Mouse (Mus musculus): ENCODE data around the gene Aldh1b1. TPM values are rescaled to one million over a fixed set of nuclear protein-coding genes. Genes with fewer than 3 reads are reported as not detected.

The Aldh1b1 gene
- polyA plus RNA-seq (2015; fragmentation: Nextera tagmentation; extraction: Ambion mirVana), result 14.7 and 17.6 TPM in 2 replicates

DNA sequence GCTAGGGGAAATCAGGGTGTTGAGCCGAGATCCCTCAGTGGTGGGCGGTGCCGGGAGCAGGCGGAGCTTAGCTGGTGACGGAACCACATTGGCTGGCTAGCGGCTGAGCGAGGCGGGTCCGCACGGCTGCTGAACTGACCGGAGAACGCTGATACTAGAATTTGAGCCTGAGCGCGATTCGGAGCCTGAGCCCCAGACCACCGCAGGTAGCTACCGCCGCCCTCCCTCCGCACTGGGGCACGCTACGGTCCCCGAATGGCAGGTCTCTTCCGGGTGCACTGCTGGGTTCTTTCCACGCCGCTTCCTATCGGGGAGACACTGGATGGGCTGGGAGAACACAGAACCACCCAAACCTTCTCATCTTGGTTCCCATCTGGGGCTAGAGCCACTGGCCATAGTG lies at the start of gene Aldh1b1:
Gene Aldh1b1 (plus strand): TSS at position 59 of the 400 bp plus-strand sequence.
- Histone ChIP-seq H3K27me3 (no peaks in the 10 kb centered on the region), H3K9me3 (replicated peaks) (no peaks in the 10 kb centered on the region), H3K4me2 (peak within 1 kb of the TSS; percentile 80), H3K27ac (peak within 1 kb of the TSS; percentile 44; the same call in 1 of the 2 replicates), H3K9ac (peak within 1 kb of the TSS; percentile 69), H3K4me1 (peaks cover 24% of the 10 kb centered on the region), H3K4me3 (peak within 1 kb of the TSS; percentile 50), H3K36me3 (ENCODE audit: poor library complexity, severe bottlenecking) (peaks cover 19% of the 10 kb centered on the region)
- WGBS, result under 1% methylated on average over 26 of the region's 26 CpGs
- peak; percentile 88 for ATAC-seq

GRCm38 (mm10) chr4:45749449-45749848 lies 49.4 kb upstream of the Aldh1b1 start:
- Histone ChIP-seq H3K27ac (no peak overlapping the region), H3K27me3 (no peaks in the 10 kb centered on the region), H3K9me3 (replicated peaks) (no peaks in the 10 kb centered on the region), H3K9ac (no peak overlapping the region), H3K4me1 (peaks cover 21% of the 10 kb centered on the region), H3K4me3 (no peak overlapping the region), H3K4me2 (no peak overlapping the region), H3K36me3 (ENCODE audit: poor library complexity, severe bottlenecking) (no peaks in the 10 kb centered on the region)
- no peak for ATAC-seq
- 89% methylated on average over 10 of the region's 10 CpGs for WGBS

DNA sequence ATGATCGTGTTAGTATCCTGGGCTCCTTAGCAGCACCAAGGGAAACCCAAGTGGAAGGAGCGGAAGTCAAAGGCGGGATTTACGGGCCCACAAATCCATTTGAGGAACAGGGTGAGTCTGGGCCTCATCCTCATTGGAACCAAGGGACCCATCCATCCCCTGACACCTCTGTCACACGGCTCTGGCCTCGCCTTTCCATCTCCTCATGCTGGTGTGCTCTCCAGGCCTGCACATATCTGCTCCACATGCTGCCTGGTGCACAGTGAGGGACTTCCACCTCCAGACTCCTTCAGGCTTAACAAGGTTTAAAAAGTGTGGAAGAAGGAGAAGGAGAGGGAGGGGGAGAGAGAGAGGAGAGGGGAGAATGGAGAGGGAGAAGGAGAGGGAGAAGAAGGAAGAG lies 48.3 kb upstream of the Aldh1b1 start:
- Histone ChIP-seq H3K27ac (no peak overlapping the region), H3K9me3 (replicated peaks) (no peaks in the 10 kb centered on the region), H3K4me2 (no peak overlapping the region), H3K4me1 (peaks cover 31% of the 10 kb centered on the region), H3K36me3 (ENCODE audit: poor library complexity, severe bottlenecking) (no peaks in the 10 kb centered on the region), H3K4me3 (no peak overlapping the region), H3K9ac (no peak overlapping the region), H3K27me3 (no peaks in the 10 kb centered on the region)
- 90% methylated on average over 6 of the region's 6 CpGs for WGBS
- no peak for ATAC-seq

DNA sequence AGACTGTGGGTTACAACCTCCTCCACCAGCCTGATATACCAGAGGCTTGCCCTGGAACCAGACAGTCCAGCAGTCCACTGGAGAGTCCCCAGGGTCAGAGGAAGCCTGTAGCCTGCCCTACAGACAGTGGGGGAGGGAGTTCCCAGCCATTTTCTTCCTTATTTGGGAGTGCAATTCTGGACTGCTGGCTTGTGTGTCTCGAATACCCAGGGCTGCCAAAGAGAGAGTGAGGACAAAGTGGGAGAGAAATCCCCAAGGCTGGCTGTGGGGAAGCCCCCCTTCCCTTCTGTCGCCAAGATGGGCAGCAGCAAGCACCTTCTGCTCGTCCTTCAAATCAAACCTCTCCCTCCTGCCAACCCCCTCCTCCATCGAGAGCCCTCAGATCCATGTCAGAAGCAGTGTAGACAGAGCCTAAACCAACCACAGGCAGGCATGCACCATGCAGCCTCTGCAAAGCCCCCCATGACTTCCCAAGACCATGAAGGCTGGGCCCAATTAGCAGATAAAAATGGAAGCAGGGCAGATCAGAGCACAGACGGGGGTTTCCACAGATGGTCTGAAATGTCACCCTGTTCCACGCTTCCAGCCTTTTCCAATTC lies 45.5 kb upstream of the Aldh1b1 start:
- peak overlapping the region; percentile 94 for H3K27ac ChIP-seq
- H3K4me1 ChIP-seq, result peaks cover 59% of the 10 kb centered on the region

GRCm38 (mm10) chr4:45754171-45754570 lies 44.7 kb upstream of the Aldh1b1 start:
- WGBS, result 68% methylated on average over 4 of the region's 4 CpGs
- Histone ChIP-seq H3K4me3 (no peak overlapping the region), H3K9me3 (replicated peaks) (no peaks in the 10 kb centered on the region), H3K9ac (no peak overlapping the region), H3K27ac (peak overlapping the region; percentile 94), H3K27me3 (0 out of 2 replicates have a peak, but pooled peaks cover 3% of the 10 kb centered on the region), H3K4me1 (peaks cover 68% of the 10 kb centered on the region), H3K4me2 (no peak overlapping the region), H3K36me3 (ENCODE audit: poor library complexity, severe bottlenecking) (no peaks in the 10 kb centered on the region)
- ATAC-seq, result no peak

More for the DNA sequence above, 45.5 kb upstream of the Aldh1b1 start:
- Histone ChIP-seq H3K9me3 (replicated peaks) (no peaks in the 10 kb centered on the region), H3K4me3 (no peak overlapping the region), H3K9ac (peak overlapping the region; percentile 45; the same call in 1 of the 2 replicates), H3K4me2 (no peak overlapping the region), H3K27me3 (no peaks in the 10 kb centered on the region), H3K36me3 (ENCODE audit: poor library complexity, severe bottlenecking) (no peaks in the 10 kb centered on the region)
- peak; percentile 72 for ATAC-seq
- 37% methylated on average over 6 of the region's 6 CpGs for WGBS

- ATAC-seq, result peak; percentile 57
- Histone ChIP-seq H3K4me3 (0 out of 2 replicates have a peak overlapping the region, but pooled peaks have one; percentile 12), H3K4me2 (peak overlapping the region; percentile 47), H3K9me3 (replicated peaks) (no peaks in the 10 kb centered on the region), H3K9ac (peak overlapping the region; percentile 45), H3K27ac (peak overlapping the region; percentile 94), H3K36me3 (ENCODE audit: poor library complexity, severe bottlenecking) (no peaks in the 10 kb centered on the region), H3K4me1 (peaks cover 77% of the 10 kb centered on the region), H3K27me3 (0 out of 2 replicates have a peak, but pooled peaks cover 3% of the 10 kb centered on the region)
- WGBS, result 40% methylated on average over 9 of the region's 9 CpGs
Measured at GRCm38 (mm10) chr4:45755097-45755496, 43.7 kb upstream of the Aldh1b1 start.

- H3K27me3 ChIP-seq, result 0 out of 2 replicates have a peak, but pooled peaks cover 3% of the 10 kb centered on the region
- no peaks in the 10 kb centered on the region for H3K9me3 ChIP-seq (replicated peaks)
- peak overlapping the region; percentile 94 for H3K27ac ChIP-seq
- WGBS, result 57% methylated on average over 17 of the region's 17 CpGs
- peak overlapping the region; percentile 45 for H3K9ac ChIP-seq
- H3K4me3 ChIP-seq, result 0 out of 2 replicates have a peak overlapping the region, but pooled peaks have one; percentile 12
- H3K4me1 ChIP-seq, result peaks cover 79% of the 10 kb centered on the region
- H3K4me2 ChIP-seq, result peak overlapping the region; percentile 47
- H3K36me3 ChIP-seq (ENCODE audit: poor library complexity, severe bottlenecking), result no peaks in the 10 kb centered on the region
- ATAC-seq, result peak; percentile 41; the same call in 1 of the 2 replicates
Measured at GRCm38 (mm10) chr4:45755881-45756280, 42.9 kb upstream of the Aldh1b1 start.

DNA sequence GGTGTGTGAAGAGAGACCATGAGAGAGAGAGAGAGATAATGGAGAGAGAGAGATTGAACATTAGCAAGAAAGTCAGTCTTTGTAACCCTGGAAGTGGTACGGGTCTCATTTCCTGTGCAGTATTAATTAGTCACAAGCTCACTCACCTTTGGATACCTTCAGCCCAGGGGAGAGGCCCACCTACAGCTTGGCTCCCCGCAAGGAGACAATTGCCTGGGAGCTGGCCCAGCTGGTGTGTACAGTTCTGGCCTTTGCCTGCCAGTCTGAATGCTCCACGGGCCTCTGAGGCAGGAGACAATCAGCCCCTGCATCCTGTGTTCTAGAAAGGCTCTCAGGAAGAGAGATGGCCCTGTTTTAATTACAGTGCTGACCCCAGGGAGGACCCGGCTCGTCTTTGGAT lies 40.9 kb upstream of the Aldh1b1 start:
- no peak overlapping the region for H3K4me3 ChIP-seq
- H3K4me1 ChIP-seq, result peaks cover 80% of the 10 kb centered on the region
- H3K4me2 ChIP-seq, result no peak overlapping the region
- WGBS, result 51% methylated on average over 5 of the region's 5 CpGs
- H3K27me3 ChIP-seq, result 0 out of 2 replicates have a peak, but pooled peaks cover 3% of the 10 kb centered on the region
- H3K9ac ChIP-seq, result no peak overlapping the region
- no peaks in the 10 kb centered on the region for H3K36me3 ChIP-seq (ENCODE audit: poor library complexity, severe bottlenecking)
- H3K27ac ChIP-seq, result no peak overlapping the region; the same call in 1 of the 2 replicates
- no peaks in the 10 kb centered on the region for H3K9me3 ChIP-seq (replicated peaks)
- no peak for ATAC-seq

DNA sequence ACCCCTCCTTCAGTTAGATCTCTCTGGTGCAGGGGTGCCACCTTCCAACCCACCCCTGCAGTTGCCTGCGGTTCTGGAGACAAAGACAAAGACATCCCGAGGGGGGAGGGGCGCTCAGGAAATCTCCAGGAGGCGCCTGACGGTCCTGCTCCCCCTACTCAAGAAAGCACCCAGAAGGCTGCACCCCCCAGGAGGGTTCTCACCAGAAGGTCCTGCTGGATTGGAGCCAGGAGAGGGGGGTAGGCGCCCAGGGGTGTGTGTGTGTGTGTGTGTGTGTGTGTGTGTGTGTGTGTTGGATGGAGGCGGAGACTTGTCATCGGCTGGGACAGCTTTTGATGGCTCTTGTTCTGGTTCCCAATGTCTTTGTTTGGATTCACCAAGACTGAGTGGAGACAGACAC lies 39.4 kb upstream of the Aldh1b1 start:
- no peaks in the 10 kb centered on the region for H3K9me3 ChIP-seq (replicated peaks)
- no peak overlapping the region for H3K9ac ChIP-seq
- no peak overlapping the region for H3K4me2 ChIP-seq
- no peaks in the 10 kb centered on the region for H3K36me3 ChIP-seq (ENCODE audit: poor library complexity, severe bottlenecking)
- H3K4me1 ChIP-seq, result peaks cover 80% of the 10 kb centered on the region
- 0 out of 2 replicates have a peak, but pooled peaks cover 3% of the 10 kb centered on the region for H3K27me3 ChIP-seq
- H3K4me3 ChIP-seq, result no peak overlapping the region
- 54% methylated on average over 8 of the region's 8 CpGs for WGBS
- 0 out of 2 replicates have a peak, but pooled peaks have one; percentile 20 for ATAC-seq
- H3K27ac ChIP-seq, result peak overlapping the region; percentile 78

- Histone ChIP-seq H3K4me1 (peaks cover 80% of the 10 kb centered on the region), H3K27me3 (0 out of 2 replicates have a peak, but pooled peaks cover 3% of the 10 kb centered on the region), H3K4me3 (no peak overlapping the region), H3K9ac (0 out of 2 replicates have a peak overlapping the region, but pooled peaks have one; percentile 45), H3K27ac (peak overlapping the region; percentile 88), H3K4me2 (no peak overlapping the region), H3K9me3 (replicated peaks) (no peaks in the 10 kb centered on the region), H3K36me3 (ENCODE audit: poor library complexity, severe bottlenecking) (no peaks in the 10 kb centered on the region)
- ATAC-seq, result no peak
- 86% methylated on average over 4 of the region's 4 CpGs for WGBS
Measured at GRCm38 (mm10) chr4:45762600-45762999, 36.2 kb upstream of the Aldh1b1 start.

DNA sequence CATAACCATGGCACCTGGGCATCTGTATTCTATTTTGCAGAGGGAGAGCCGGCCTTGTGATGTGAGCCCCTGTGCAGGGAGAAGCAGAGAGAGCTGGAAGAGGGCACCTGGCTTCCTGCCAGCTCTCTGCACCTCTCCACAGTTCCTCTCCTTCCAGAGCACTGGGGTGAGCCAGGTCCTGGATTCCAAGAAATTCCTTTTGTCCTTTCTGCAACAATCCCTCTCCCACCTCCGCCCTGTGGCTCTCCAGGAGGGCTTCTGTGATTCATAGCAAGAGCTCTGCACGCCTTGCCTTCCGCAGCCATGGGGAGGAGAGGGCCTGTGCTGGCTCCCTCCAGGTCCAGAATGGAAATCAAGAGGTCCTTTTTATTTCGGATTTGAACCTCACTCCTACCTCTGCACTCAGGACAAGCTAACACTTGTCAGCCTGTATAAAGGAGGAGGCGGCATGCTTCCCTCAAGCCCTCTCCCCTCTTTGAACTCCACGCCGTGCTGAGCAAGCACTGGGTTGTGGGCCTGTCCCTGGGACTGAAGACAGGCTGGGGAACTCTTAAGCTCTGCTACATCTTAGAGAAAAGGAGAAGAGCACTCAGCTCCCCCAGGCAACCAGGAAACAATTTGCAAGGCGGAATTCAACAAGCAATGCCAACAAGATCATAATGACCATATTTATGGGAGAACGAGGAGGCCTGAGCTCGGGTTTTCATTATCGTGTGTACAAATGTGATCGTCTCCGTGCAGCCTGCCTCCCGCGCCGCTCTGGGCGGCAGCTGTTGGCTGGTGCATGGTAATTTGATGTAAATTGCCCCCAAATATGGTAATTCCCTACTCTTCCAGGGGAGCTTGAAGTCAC lies 35.3 kb upstream of the Aldh1b1 start:
- H3K27ac ChIP-seq, result peak overlapping the region; percentile 88
- no peak overlapping the region for H3K4me3 ChIP-seq
- no peaks in the 10 kb centered on the region for H3K36me3 ChIP-seq (ENCODE audit: poor library complexity, severe bottlenecking)
- peak overlapping the region; percentile 45 for H3K9ac ChIP-seq
- peaks cover 80% of the 10 kb centered on the region for H3K4me1 ChIP-seq
- ATAC-seq, result peak; percentile 61
- 0 out of 2 replicates have a peak, but pooled peaks cover 3% of the 10 kb centered on the region for H3K27me3 ChIP-seq
- H3K9me3 ChIP-seq (replicated peaks), result no peaks in the 10 kb centered on the region
- 4% methylated on average over 18 of the region's 18 CpGs for WGBS
- peak overlapping the region; percentile 35 for H3K4me2 ChIP-seq

GRCm38 (mm10) chr4:45764141-45764494 lies 34.7 kb upstream of the Aldh1b1 start:
- WGBS, result 24% methylated on average over 10 of the region's 10 CpGs
- Histone ChIP-seq H3K4me1 (peaks cover 80% of the 10 kb centered on the region), H3K9me3 (replicated peaks) (no peaks in the 10 kb centered on the region), H3K36me3 (ENCODE audit: poor library complexity, severe bottlenecking) (no peaks in the 10 kb centered on the region), H3K4me2 (peak overlapping the region; percentile 35), H3K4me3 (no peak overlapping the region), H3K9ac (peak overlapping the region; percentile 1; the same call in 1 of the 2 replicates), H3K27me3 (no peaks in the 10 kb centered on the region), H3K27ac (peak overlapping the region; percentile 88)
- ATAC-seq, result no peak

Data from forebrain, embryonic 13.5 days (tissue).